Mouse (Mus musculus) splenic B cell, adult 2 months (primary cell): Measurements from ENCODE around the gene As3mt.

ENCODE experiments used
- DNase-seq: peaks from one replicate; pipeline ENCODE4 v3.0.0-alpha.2; 2011; ENCODE audit warnings: low read depth, low spot score
- H3K27me3 ChIP-seq: 2 replicates; pipeline ENCODE4 v1.6.1; 2012; ENCODE audit warnings: mild to moderate bottlenecking, low read length, moderate library complexity, mixed read lengths; ENCODE audit not compliant: control insufficient read depth, poor library complexity, insufficient read depth, severe bottlenecking
- H3K36me3 ChIP-seq: 2 replicates; pipeline ENCODE4 v1.6.1; 2012; ENCODE audit warnings: mild to moderate bottlenecking, low read length, moderate library complexity, mixed read lengths; ENCODE audit not compliant: control insufficient read depth, poor library complexity, insufficient read depth, severe bottlenecking

The As3mt gene

DNA sequence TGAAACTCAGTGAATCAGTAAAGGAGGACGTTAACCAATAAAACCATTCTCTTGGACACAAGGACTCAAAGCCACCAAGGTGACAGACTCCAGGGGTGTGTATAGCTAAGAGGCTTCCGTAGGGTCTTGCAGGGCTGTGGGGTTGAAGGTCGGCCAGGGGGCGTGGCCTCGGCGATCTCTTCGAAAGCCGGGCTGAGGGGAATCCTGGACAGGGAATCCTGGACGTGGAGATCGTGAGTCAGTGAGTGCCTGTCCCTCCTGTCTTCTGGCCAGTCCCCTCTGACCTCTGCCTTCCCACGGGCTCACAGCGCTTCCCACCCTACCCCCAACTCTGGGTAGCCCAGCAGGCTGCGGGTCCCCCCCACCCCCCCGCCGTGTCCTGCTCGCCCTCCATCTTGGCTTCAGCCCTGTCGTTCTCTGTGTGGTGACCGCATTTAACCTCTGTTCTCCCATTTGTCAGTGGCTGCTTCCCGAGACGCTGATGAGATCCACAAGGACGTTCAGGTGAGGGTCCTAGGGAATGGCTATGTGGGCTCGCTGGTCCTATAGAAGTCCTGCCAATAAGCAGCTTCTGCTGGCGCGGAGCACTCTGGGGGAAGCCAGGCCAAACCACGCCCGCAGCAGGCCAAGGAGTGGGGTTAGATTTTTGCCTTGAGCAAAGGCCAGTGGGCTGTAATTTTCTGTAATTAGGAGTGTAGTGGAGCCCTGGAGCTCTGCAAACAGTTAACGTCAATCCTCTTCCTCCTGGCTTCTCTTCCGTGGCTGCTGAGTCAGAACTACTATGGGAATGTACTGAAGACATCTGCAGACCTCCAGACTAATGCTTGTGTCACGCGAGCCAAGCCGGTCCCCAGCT lies at the start of gene As3mt:
TSS of gene As3mt (plus strand) at position 163 of the 856 bp plus-strand sequence.
- no peaks in the 10 kb centered on the region for H3K27me3 ChIP-seq
- peak; percentile 30 for DNase-seq
- no peaks in the 10 kb centered on the region for H3K36me3 ChIP-seq

DNA sequence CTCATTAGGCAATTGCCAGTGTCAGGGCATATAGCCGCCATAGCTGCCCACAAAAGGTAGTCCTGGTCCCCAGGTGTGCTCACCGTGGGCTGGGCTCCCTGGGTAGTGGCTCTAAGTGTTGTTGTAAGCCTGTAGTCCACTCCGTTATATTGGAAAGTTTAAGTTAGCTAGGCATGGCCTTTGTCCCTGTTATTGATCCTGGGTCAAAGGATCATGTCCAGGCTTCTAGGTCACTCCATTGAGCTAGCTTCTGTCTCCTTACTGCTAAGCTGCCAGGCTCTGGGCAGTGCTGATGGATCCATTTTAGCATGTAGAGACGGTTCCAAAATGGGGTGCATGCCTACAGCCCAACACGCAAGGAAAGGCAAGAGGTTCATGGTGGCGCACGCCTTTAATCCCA lies 48.9 kb upstream of the As3mt start:
- no peak for DNase-seq
- Histone ChIP-seq H3K27me3 (no peaks in the 10 kb centered on the region), H3K36me3 (peaks cover 10% of the 10 kb centered on the region)

DNA sequence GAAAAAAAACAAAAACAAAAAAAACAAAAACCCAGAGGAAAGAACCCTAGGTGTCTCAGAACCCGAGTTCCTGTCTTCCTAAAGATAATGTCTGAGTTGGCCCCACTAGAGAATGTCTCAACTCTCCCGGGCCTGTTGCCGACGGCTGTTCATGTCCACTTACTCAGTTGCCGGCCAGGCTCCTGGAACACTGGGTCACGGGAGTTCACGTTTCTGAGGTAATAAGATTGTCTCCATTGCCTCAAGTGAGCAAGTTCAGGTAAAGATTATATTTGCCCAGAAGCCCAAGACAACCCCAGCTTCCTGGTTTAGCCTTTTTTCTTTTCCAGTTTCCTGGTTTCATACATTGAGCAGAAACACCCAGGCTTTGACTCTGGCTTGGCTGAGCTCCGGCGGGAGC lies 48.4 kb upstream of the As3mt start:
- Histone ChIP-seq H3K36me3 (peaks cover 10% of the 10 kb centered on the region), H3K27me3 (no peaks in the 10 kb centered on the region)
- no peak for DNase-seq

DNA sequence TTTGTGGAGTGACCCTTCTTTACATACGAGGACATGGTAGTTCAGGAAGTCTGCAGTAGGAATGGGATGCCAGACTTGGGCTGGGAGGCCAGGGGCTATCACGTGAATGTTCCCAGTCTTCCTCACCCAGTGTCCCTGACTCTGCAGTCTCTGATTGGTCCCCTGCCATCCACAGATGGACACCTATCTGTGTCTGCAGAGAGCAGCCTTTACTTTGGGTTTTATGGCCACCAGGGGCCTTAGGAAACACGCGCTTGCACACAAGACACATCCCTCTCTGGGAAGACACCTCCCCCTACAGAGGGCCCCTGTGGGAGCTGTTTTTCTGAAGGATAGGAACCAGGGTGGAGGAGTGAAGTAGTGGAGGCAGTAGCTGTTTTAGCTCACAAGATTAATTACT lies 45.7 kb upstream of the As3mt start:
- peaks cover 2% of the 10 kb centered on the region for H3K36me3 ChIP-seq
- DNase-seq: no peak
- H3K27me3 ChIP-seq: no peaks in the 10 kb centered on the region

DNA sequence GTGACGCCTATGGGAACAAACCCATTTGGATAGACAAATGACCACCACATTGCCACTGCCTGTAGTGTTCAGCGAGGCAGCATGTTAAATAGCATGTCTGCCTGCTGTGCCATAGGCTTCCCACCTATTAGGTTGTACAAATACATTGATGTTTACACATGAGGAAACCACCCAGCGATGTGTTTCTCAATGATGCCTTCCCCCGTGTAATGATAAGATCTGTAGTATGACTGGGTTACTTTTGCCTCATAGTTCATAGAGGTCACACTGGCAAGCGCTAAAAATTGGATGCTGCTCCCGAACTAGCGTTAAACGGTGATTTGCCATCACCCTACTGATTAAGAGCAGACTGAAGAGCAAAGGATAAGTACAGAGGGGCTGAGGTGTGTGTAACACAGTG lies 45.0 kb upstream of the As3mt start:
- no peak for DNase-seq
- H3K27me3 ChIP-seq: no peaks in the 10 kb centered on the region
- H3K36me3 ChIP-seq: no peaks in the 10 kb centered on the region

DNA sequence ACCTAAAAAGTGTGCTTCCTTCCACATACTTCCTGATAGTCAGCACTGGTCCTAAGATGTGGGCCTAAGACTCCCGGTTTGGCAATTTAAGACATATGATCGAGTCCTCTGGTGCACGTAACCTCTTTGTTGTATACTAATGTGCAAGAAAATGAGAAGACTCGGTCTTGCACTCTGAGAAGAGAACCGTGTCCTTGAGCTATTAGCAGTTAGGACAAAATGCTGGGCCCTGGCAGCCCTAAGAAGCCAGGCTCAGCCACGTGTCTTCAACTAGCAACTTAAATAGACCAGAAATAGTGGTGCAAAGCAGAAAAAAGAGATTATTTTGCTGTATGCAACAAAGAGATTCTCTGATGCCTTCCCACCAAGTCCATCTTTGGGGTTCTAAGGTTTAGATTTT lies 44.5 kb upstream of the As3mt start:
- no peaks in the 10 kb centered on the region for H3K27me3 ChIP-seq
- DNase-seq: no peak
- H3K36me3 ChIP-seq: no peaks in the 10 kb centered on the region

DNA sequence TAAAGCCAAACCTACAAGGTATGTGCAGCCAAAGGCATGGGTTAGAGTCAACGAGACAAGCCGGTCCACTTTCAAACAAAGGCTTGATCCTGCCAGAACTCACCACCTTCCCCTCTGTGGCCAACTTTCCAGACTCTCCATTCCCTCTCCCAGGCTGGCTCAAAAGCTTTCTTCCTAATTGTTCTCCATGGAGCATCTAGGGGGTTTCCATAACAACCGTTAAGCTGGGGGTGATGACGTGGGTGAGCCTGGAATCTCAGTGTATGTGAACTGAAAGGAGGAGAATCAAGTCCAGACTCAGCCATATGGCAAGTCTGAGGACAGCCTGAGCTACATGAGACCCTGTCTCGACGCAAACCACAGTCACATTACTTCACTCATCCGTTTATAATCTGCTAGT lies 41.8 kb upstream of the As3mt start:
- Histone ChIP-seq H3K36me3 (no peaks in the 10 kb centered on the region), H3K27me3 (no peaks in the 10 kb centered on the region)
- DNase-seq: no peak

DNA sequence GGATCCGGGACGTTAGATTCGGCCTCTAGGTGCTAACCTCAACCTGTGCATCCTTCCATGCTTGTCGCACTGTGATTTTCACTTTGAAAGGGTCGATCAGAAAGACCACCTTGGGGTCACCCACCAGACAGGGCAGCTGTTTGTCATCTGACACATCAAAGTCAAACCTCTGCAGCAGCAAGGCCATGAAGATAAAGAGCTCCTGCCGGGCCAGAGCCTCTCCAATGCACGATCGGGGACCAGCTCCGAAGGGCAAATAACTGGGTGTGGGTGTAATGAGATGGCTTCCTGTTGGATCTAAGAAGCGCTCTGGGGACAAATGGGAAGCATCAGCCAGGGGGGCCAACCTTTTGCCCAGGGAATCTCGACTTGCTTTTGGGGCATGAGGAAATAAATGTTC lies 40.0 kb upstream of the As3mt start:
- no peaks in the 10 kb centered on the region for H3K36me3 ChIP-seq
- no peaks in the 10 kb centered on the region for H3K27me3 ChIP-seq
- no peak for DNase-seq

DNA sequence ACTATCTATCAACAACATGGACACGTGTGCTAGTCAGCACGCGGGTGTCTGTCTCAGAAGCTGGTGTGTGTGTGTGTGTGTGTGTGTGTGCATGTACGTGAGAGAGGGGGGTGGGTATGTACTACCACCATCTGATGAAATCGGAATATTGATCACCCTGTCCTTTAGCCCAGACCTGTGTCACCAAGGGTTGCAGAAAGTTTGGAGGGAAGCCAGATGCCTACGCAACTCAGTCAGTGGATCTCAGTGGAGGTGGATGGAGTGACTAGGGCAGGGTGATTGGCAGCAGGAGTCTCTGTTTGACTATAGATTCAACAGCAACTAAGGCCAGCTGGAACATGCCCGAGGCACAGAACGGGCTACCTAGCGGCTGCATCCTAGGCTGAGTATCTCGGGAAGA lies 39.0 kb upstream of the As3mt start:
- H3K36me3 ChIP-seq: no peaks in the 10 kb centered on the region
- no peak for DNase-seq

DNA sequence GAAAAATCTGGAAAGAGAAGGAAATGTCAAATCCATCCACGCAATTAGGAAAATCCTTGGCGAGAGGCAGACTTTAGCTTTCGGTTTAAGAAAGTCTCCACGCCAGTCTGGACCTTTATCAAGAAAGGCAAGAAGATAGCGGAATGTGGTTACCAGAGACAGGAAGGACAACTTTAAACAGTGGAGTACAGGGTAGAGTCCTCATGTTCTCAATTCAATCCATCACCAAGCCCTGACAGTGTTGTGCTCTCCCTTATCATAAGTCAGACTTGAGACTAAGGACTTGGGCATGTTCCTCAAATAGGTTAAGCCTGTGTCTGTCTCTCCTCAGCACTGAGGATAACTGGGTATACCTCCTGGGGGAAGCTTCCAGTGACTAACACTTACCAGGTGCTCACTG lies 37.5 kb upstream of the As3mt start:
- DNase-seq: no peak
- Histone ChIP-seq H3K36me3 (no peaks in the 10 kb centered on the region), H3K27me3 (no peaks in the 10 kb centered on the region)

More for the DNA sequence above, 39.0 kb upstream of the As3mt start:
- no peaks in the 10 kb centered on the region for H3K27me3 ChIP-seq

DNA sequence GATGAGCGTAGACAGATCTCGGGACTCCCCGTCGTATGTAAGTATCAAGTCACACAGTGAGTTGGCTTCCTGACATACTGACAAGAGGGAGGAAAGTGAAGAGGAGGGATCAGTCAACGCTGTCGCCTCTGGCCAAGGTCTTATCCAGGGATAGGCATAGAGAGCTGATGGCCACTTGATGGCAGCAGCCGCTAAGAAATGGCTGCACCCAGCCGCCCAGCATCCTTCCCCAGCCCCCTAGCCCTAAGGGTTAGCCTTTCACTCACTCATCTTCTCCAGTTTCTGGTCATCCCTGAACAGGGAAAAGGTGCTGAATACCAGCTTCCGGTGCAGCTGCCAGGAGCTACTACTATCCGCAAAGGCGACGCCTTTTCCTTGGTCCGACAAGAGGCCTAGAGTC lies 36.6 kb upstream of the As3mt start:
- DNase-seq: peak; percentile 78

DNA sequence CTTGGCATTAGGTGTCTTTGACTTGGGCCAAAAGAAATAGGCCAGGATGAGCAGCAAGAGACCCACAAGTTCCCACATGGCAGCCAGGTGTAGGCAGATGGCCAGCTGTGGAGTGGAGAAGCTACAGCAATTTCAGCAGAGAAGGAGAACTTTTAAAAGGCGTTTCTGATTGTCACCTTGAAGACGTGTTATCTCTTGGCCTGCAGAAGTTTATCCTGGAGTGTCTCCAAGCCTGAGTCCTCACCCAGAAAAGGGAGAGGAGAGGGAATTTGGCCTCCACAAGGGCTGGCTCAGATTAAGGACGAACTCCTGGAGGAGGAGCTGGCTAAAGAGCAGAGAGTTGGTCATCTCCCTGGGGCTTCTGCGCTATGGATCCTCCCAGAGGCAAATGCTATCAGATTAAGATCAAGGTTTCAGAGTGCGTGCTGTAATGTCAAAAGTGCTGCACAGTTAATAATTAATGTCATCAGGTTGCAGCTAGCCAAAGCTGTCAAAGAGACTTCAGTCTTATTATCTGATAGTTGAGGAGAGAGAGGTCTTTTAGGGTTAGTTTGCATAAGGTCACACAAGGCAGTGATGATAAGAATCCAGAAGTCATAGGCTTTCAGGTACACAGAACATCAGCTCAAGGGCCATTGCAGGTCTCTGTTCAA lies 34.4 kb upstream of the As3mt start, which contains the start of gene Cyp17a1:
TSS of gene Cyp17a1 (minus strand) at position 407 of the 653 bp plus-strand sequence.
- Histone ChIP-seq H3K27me3 (no peaks in the 10 kb centered on the region), H3K36me3 (no peaks in the 10 kb centered on the region)
- DNase-seq: no peak

More for the DNA sequence above, 36.6 kb upstream of the As3mt start:
- Histone ChIP-seq H3K36me3 (no peaks in the 10 kb centered on the region), H3K27me3 (no peaks in the 10 kb centered on the region)

DNA sequence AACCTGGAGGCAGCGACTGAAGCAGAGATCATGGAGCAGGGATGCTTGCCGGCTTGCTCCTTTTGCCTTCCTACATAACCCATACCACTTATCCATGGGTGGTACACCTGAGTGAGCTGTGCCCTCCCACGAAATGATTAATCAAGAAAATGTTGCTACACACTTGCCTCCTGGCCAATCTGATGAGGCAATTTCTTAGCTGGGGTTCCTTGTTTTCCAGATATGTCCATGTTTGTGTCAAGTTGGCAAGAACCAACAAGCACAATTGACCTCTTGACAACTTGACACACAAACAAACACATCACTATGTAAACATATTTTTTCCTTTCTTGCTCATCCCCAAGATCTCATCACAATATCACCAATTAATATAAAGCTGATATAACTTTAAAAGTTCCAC lies 31.6 kb upstream of the As3mt start:
- Histone ChIP-seq H3K27me3 (no peaks in the 10 kb centered on the region), H3K36me3 (no peaks in the 10 kb centered on the region)
- no peak for DNase-seq

DNA sequence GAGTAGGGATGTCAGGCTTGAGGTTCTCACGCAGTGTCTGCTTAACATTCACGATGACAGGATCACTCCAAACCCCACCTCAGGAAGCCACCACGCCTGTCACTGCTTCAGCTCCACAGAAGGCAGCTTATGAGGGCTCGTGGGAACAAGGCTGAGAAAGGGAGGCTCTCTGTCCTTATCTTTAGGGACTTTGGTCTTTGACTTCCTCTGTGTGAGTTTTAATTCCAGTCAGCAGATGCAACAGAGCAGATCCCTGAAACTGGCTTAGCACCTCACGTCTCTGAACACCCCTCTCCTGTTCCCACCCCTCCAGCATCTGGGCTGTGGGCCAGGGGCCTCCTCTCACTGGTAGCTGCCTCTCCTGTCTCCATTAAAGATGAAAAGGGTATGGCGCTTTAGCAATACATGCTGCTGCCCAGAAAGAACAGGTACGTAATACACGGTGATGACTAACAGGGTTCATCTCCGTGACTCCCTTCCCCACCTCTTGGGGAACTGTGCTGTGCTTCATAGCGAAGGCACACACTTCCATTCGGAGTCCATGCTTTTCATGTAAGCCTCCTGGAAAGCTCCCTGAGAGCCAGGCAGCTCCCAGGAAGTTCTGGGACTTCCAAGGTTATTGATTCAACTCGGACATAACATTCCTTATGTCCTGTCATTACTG lies 27.4 kb upstream of the As3mt start:
- H3K36me3 ChIP-seq: no peaks in the 10 kb centered on the region
- DNase-seq: no peak
- H3K27me3 ChIP-seq: no peaks in the 10 kb centered on the region
